Mouse (Mus musculus) lung, postnatal 0 days (tissue): ENCODE results near the gene Dnajc30. TPM values are rescaled to one million over a fixed set of nuclear protein-coding genes. Genes with fewer than 3 reads are reported as not detected.

Experiments
- ATAC-seq: fragments of 200-750 bp; cut with Nextera tagmentation; 2 replicates; pipeline ENCODE4 v1.8.0; 2017; ENCODE audit warnings: moderate library complexity
- DNase-seq: peaks from one replicate; pipeline ENCODE4 v3.0.0-alpha.2; 2016; ENCODE audit warnings: low spot score
- H3K27ac ChIP-seq: fragments of 300-500 bp; sonication (generic); 2 replicates; pipeline ENCODE4 v1.5.1; 2014; ENCODE audit warnings: antibody characterized with exemption, mild to moderate bottlenecking, low read length, mixed read lengths
- H3K27me3 ChIP-seq: fragments of 300-500 bp; sonication (generic); replicated peaks from 2 replicates; pipeline ENCODE4 v1.6.1; 2014; ENCODE audit warnings: low read length, mixed read lengths; ENCODE audit not compliant: insufficient read depth
- H3K36me3 ChIP-seq: fragments of 300-500 bp; sonication (generic); 2 replicates; pipeline ENCODE4 v1.6.1; 2014; ENCODE audit warnings: low read length, mixed read lengths; ENCODE audit not compliant: insufficient read depth
- H3K4me1 ChIP-seq: fragments of 300-500 bp; sonication (generic); 2 replicates; pipeline ENCODE4 v1.6.1; 2014; ENCODE audit warnings: antibody characterized with exemption, low read depth, low read length, mixed read lengths; ENCODE audit not compliant: insufficient read depth
- H3K4me2 ChIP-seq: fragments of 300-500 bp; sonication (generic); replicated peaks from 2 replicates; pipeline ENCODE4 v1.6.1; 2014; ENCODE audit warnings: low read depth, mild to moderate bottlenecking, low read length, moderate library complexity, mixed read lengths
- H3K4me3 ChIP-seq: fragments of 300-500 bp; sonication (generic); 2 replicates; pipeline ENCODE4 v1.5.1; 2014; ENCODE audit warnings: low read depth, low read length
- H3K9ac ChIP-seq: fragments of 300-500 bp; sonication (generic); replicated peaks from 2 replicates; pipeline ENCODE4 v1.6.1; 2014; ENCODE audit warnings: low read depth, mild to moderate bottlenecking
- H3K9me3 ChIP-seq: fragments of 300-500 bp; sonication (generic); 2 replicates; pipeline ENCODE4 v1.6.1; 2016; ENCODE audit warnings: low read length, mixed read lengths
- CTCF ChIP-seq: IDR thresholded peaks from 2 replicates; pipeline ENCODE4 v1.5.1; 2016; ENCODE audit warnings: antibody characterized with exemption, mild to moderate bottlenecking
- EP300 ChIP-seq: IDR thresholded peaks from 2 replicates; pipeline ENCODE4 v1.6.1; 2016; ENCODE audit warnings: antibody characterized with exemption, mild to moderate bottlenecking, control low read depth
- WGBS: fragments of 180-500 bp; shearing (Covaris S2); extraction: QIAGEN DNeasy Blood & Tissue Kit; methylation state at CpG from one replicate; pipeline ENCODE4 v1.1.7; 2014; 5-methylcytosine and 5-hydroxymethylcytosine counted together
- polyA plus RNA-seq: library from polyadenylated mRNA; unstranded; fragments of >200 nt; fragmentation: Nextera tagmentation; extraction: Ambion mirVana; gene quantifications from 2 replicates; pipeline ENCODE4 v1.2.1, GENCODE M21; 2015

The Dnajc30 gene
- polyA plus RNA-seq, 1 experiment from 2014 or later = 28.8 TPM

GRCm38 (mm10) chr5:135109976-135110375 lies 46.0 kb downstream of the Dnajc30 start:
- 66% methylated on average over 6 of the region's 6 CpGs for WGBS
- Histone ChIP-seq H3K27me3 (peaks cover 9% of the 10 kb centered on the region; the same call in 1 of the 2 replicates), H3K4me1 (0 out of 2 replicates have a peak, but pooled peaks cover 4% of the 10 kb centered on the region), H3K27ac (no peak overlapping the region), H3K9ac (no peak overlapping the region), H3K9me3 (no peaks in the 10 kb centered on the region), H3K4me2 (no peak overlapping the region), H3K36me3 (no peaks in the 10 kb centered on the region), H3K4me3 (no peak overlapping the region)
- no peak for ATAC-seq
- no peak for DNase-seq
- TF ChIP-seq CTCF (no peak), EP300 (no peak)

DNA sequence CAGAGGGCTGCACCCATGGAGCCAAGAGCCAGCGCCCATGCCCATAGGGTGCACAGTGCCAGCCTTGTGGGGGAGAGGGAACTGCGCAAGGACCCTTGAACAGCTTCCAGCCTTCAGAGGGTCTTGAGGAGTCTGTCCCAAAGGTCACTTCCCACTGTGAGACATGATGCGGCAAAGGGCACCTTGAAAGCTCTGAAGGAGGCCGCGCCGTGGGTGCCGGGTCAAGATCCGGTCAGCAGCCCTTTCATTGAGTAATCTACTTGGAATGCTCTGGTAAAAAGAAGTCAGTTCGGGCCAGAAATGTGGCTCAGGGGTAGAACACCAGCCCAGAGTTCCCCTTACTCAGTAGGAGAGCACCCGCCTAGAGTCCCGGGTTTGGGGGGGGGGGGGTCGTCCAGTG lies 49.8 kb downstream of the Dnajc30 start:
- Histone ChIP-seq H3K27me3 (no peaks in the 10 kb centered on the region), H3K4me2 (no peak overlapping the region), H3K4me1 (peaks cover 2% of the 10 kb centered on the region; the same call in 1 of the 2 replicates), H3K9ac (no peak overlapping the region), H3K4me3 (no peak overlapping the region), H3K9me3 (no peaks in the 10 kb centered on the region), H3K27ac (no peak overlapping the region), H3K36me3 (no peaks in the 10 kb centered on the region)
- DNase-seq = no peak
- no peak for ATAC-seq
- no peak for TF ChIP-seq CTCF
- TF ChIP-seq EP300 = no peak
- 81% methylated on average over 12 of the region's 12 CpGs for WGBS

- WGBS = 74% methylated on average over 8 of the region's 8 CpGs
- Histone ChIP-seq H3K36me3 (no peaks in the 10 kb centered on the region), H3K27ac (no peak overlapping the region), H3K9me3 (no peaks in the 10 kb centered on the region), H3K4me3 (no peak overlapping the region), H3K9ac (no peak overlapping the region), H3K4me1 (peaks cover 4% of the 10 kb centered on the region; the same call in 1 of the 2 replicates), H3K4me2 (no peak overlapping the region), H3K27me3 (no peaks in the 10 kb centered on the region)
- ATAC-seq (no peak), DNase-seq (no peak)
- TF ChIP-seq CTCF = no peak
- no peak for TF ChIP-seq EP300
Measured at GRCm38 (mm10) chr5:135115241-135115640, 51.2 kb downstream of the Dnajc30 start.

Other genes with a start within 250 kb of the Dnajc30 start
- not detected in 2 replicates for gene Tmem270, start 157.5 kb upstream of the Dnajc30 start, polyA plus RNA-seq
- 1.2 and 1.6 TPM in 2 replicates for gene Cldn13, start 148.7 kb upstream of the Dnajc30 start, polyA plus RNA-seq
- 33.7 and 35.5 TPM in 2 replicates for gene Mettl27, start 131.8 kb upstream of the Dnajc30 start, polyA plus RNA-seq
- gene Cldn4, start 117.3 kb upstream of the Dnajc30 start, polyA plus RNA-seq = 28.2 and 29.2 TPM in 2 replicates
- 547 and 583 TPM in 2 replicates for gene Cldn3, start 78.0 kb upstream of the Dnajc30 start, polyA plus RNA-seq
- gene Abhd11, start 55.0 kb upstream of the Dnajc30 start, polyA plus RNA-seq = 72.9 and 80.9 TPM in 2 replicates
- 5.5 and 5.8 TPM in 2 replicates for gene Stx1a, start 40.7 kb upstream of the Dnajc30 start, polyA plus RNA-seq
- 52.2 and 53.1 TPM in 2 replicates for gene Bud23, start 757 bp downstream of the Dnajc30 start, polyA plus RNA-seq
- 4.0 and 4.4 TPM in 2 replicates for gene Vps37d, start 14.1 kb downstream of the Dnajc30 start, polyA plus RNA-seq
- 0.70 and 0.96 TPM in 2 replicates for gene Mlxipl, start 25.7 kb downstream of the Dnajc30 start, polyA plus RNA-seq
- gene Tbl2, start 85.5 kb downstream of the Dnajc30 start, polyA plus RNA-seq = 8.7 and 9.5 TPM in 2 replicates
- gene Bcl7b, start 104.1 kb downstream of the Dnajc30 start, polyA plus RNA-seq = 63.1 and 65.7 TPM in 2 replicates
- 14.6 and 19.2 TPM in 2 replicates for gene Baz1b, start 123.1 kb downstream of the Dnajc30 start, polyA plus RNA-seq
- 0.19 and 0.33 TPM in 2 replicates for gene Fzd9, start 187.0 kb downstream of the Dnajc30 start, polyA plus RNA-seq